Mouse (Mus musculus): Measurements from ENCODE around the gene Bysl. TPM values are rescaled to one million over a fixed set of nuclear protein-coding genes. Genes with fewer than 3 reads are reported as not detected.

Gene Bysl
- total RNA-seq, 2 experiments from 2014 or later, result 16.0 to 16.2 TPM

DNA sequence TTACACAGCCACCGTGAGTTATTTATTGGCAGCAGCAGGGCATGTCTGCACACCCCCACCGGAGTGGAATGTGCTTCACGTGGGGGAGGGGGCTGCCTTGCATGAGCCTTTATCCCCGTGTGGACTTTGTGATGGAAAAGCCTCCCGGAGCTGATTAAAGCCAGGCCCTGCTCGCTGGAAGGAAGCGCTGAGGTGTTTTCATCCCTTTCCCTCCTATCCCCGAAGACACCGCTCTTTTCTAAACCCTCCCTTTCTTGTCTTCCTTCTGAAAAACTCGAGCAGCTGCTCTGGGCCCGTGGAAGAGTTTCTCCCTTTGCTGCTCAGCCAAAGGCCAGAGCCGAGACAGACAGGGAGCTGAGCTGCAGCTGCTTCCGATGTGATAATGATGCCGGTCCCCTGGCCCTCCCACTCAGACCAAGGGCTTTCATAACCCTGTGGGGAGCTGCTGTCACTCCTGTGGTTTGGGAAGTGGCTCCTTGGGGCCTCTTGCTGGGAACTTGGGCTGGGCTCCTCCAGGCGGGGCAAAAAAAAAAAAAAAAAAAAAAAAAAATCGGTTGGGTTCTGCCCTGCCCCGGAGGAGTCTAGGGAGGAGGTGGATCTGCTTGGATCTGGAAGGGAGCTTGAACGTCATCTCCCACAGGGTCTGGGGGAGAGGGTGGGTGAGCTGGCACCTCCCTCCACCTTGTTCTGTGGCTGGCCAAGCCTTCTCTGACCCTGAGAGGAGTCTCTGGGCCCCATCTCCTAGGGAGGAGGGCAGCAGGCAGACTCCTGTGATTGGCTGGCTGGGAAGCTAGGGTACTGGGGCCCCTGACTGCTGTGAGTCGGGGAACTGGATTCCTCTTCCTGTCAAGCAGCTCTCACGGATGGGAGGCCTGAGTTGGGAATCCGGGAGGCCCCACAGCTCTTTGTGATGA is 15.8 kb downstream of the Bysl start:
- peak; percentile 66 for ATAC-seq (replicated peaks; ENCODE audit: poor library complexity, severe bottlenecking)

DNA sequence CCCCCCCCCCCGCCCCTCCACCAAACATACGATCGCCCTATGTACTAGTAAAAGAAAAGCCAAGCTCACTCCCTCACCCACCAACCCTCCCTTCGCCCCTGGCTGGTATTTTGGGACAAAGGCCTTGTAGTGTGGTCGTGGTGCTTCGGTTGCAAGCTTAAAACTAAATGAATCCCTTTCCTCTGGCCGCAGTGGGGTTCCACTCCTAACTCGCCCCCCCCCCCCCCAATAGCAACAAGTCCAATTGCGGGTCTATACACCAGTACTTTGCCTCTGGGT is 16.4 kb downstream of the Bysl start:
- ATAC-seq (replicated peaks; ENCODE audit: poor library complexity, severe bottlenecking), result no peak

DNA sequence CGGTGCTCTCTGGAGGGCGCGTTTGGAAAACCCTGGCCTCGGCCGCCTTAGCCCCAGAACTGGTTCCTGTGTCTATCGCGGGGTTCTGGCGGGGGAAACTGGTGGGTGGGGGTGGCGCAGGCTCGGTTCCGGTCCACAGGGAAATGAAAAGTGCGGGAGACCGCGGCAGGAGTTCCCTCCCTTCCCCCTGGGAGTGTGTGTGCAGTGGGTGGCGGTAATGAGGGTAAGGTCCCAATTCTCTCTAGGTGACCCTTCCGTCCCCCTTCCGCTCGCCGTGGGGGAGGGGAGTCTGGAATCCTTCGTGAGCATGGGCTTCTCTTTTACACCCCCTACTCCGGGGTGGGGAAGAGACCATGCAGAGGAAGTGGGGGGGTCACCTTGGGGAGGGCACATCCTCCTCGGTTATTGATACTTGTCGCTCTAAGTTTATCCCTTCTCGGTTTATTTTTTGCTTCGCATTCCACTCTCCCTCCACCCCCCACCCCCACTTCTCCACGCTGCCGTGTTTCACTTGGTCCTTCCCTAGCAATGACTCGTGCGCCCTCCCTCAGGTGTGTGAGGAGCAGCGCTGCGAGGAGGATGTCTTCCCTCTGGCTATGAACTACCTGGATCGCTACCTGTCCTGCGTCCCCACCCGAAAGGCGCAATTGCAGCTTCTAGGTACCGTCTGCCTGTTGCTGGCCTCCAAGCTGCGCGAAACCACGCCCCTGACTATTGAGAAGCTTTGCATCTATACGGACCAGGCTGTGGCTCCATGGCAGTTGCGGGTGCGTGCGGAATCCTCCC is 16.9 kb downstream of the Bysl start:
- no peak for ATAC-seq (replicated peaks; ENCODE audit: poor library complexity, severe bottlenecking)

DNA sequence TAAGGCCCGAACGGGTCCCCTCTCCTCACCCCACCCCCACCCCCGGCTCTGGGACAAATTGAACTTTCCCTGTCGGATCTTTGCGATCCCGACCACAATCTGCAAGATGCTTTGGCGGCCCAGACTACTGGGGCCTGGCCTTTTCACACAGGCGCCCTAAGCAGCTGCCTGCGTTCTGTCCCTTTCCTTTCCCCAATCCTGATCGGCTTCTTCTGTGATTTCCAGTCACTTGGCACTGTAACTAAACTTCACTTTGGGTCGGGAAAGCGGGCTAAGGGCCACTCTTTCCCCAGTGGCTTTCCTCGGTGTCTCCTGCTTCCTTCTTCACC is 17.5 kb downstream of the Bysl start:
- ATAC-seq (replicated peaks; ENCODE audit: poor library complexity, severe bottlenecking), result no peak

DNA sequence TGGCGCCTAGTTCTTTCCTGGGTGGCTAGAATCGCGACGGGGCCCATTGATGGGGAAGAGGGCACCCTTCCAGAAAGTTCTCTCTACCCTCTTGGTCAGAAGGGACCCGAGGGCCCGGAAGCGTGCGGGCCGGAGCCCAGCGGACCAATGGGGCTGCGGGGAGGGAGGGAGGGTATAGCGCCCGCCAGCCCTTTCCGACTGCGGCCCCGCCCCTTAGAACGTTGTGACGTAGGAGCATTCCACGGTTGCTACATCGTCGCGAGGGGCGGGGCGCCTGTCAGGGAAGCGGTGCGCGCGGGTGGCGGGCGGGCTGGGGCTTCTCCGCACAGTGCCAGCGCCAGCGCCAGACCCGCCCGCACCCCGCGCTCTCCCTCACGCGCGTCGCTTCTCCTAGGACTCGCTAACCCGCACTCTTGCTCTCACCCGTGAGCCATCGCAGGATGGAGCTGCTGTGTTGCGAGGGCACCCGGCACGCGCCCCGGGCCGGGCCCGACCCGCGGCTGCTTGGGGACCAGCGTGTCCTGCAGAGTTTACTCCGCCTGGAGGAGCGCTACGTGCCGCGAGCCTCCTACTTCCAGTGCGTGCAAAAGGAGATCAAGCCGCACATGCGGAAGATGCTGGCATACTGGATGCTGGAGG is 18.0 kb downstream of the Bysl start:
- ATAC-seq (replicated peaks; ENCODE audit: poor library complexity, severe bottlenecking), result peak; percentile 60

DNA sequence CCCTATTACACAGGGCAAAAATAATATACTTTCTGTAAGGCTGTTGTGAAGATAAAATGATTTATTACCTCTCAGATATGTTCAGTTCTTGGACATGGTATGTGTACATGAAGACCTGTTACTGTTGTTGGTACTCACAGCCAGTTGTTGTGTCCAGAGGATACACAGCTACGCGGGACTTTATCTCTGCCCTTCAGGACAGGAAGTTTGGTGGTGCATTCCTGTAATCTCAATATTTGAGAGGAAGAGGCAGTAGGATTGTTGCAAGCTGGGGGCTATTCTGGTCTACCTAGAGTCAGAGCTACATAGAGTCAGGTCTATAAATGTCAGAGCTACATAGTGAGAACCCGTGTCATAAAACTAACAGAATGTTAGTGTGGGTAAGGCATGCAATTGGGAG is 20.2 kb downstream of the Bysl start:
- ATAC-seq (replicated peaks; ENCODE audit: poor library complexity, severe bottlenecking), result no peak

DNA sequence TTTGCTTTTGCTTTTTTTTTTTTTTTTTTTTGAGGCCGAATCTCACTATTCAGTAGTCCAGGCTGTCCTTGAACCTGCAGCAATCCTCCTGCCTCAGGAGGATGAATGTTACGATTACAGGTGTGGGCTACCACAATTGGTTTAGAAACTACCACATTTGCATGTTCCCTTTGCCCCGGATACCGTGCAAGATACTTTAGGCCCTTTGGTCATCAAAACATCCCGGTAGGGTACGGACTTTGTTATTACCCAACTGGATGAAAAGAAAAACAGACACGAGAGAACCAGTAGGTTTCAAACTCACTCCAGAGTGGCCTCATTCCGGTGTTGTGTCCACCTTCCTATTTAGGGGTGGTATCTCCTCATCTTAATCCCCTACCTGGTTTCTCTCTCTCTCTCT is 22.8 kb downstream of the Bysl start:
- no peak for ATAC-seq (replicated peaks; ENCODE audit: poor library complexity, severe bottlenecking)

DNA sequence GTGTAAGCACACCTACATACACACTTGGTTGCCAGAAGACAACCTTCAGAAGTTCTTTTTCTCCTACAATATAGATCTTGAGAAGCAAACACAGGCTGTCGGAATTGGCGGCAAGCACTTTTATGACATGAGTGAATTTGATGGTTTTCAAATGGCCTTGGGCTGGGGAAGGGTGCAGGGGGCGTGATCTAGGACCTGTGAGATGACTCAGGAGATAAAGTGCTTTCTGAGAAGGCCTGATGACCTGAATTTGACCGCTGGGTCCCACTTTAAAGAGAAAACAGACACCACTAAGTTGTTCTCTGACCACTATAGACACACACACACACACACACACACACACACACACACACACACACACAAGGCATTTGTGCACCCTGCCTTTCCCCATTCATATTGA is 30.3 kb downstream of the Bysl start:
- no peak for ATAC-seq (replicated peaks; ENCODE audit: poor library complexity, severe bottlenecking)

DNA sequence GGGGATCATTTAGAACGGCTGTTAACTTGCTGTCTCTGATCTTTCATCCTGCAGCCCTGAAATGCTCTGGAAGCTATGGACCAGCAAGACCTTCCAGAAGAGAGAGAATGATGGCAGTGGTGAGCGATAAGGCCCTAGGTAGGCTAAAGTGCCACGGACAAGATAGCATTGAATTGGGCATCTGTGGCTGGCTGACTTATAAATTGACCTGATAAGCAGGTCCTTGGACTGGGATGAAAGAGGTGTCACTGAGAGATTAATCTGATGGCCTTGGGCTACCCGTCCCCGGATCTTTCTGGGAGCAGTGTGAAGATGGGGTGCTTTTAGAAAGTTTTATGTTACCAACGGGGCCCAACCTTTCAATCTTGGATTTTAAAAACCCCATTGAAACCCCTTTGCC is 32.6 kb downstream of the Bysl start:
- ATAC-seq (replicated peaks; ENCODE audit: poor library complexity, severe bottlenecking), result no peak

DNA sequence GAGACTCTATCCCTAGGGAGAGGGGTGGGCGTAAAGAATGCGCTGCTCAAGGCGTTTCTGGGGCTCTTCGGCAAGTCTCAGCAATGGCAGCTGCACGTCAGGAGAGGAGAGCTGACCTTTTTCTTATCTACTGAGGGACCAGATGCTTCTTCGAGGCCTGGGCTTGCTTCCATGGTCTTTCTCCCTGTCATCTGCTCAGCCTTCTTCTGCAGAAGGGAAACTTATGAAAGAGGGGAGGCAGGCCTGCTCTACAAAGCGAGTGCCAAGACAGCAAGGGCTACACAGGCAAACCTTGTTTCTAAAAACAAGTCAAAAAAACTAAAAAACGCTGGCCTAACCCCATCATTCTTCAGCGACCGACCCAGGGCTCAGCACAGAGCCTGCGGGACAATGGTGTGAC is 36.5 kb downstream of the Bysl start:
- ATAC-seq (replicated peaks; ENCODE audit: poor library complexity, severe bottlenecking), result no peak

DNA sequence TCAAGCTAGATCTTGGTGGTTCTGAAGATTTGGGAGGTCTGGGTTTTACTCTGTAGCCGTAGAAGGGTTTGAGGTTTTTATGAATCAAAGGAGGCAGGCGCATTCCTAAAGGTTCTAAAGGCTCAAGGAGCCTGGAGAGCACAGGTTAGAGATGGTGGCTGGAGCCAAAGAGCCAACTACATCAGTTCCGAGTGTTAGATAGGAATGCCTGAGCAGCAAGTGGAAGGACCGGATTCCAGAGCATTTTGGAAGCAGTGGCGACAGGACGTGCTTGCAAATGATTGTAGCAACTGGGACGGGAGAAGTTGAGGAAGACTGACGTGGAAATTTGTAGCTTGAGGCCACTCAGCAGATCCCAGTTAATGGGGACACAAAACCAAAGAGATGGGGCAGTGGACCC is 37.3 kb downstream of the Bysl start:
- no peak for ATAC-seq (replicated peaks; ENCODE audit: poor library complexity, severe bottlenecking)

DNA sequence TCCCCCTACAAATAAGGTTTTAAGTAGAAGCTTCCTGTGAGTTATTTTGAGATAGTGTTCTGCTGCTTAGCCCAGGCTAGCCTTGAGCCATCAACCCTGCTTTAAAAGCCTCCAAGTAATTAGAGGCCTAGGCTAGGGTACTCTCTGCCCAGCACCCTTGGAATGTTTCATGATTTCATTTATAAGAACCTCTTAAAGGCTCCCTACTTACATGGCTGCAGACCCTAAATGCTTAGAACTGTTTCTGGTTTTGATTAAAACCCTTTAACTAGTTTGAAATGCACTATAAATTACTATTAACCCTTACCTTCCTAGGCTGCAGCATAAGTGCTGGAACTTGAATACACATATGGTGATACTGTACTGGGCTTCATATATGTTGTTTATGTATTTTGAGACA is 38.9 kb downstream of the Bysl start:
- ATAC-seq (replicated peaks; ENCODE audit: poor library complexity, severe bottlenecking), result no peak

DNA sequence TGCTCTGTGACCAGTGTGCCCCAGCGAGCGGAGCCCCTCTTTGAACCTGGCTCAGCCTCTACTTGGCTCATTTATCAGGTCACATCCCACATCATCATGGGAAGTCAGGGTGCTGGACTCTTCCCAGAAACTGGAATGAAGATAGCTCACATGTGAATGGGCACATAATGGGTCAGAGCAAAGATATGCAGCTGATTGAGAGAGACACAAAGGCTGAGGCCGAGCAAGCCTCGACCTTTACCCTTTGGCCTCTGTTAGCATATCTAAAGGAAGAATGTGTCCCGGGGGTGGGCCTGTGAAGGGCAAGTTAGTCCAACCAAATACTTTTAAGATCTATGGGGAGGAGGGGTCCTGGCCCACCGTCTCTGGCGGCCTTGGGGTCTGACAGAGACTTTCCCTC is 39.7 kb downstream of the Bysl start:
- no peak for ATAC-seq (replicated peaks; ENCODE audit: poor library complexity, severe bottlenecking)

DNA sequence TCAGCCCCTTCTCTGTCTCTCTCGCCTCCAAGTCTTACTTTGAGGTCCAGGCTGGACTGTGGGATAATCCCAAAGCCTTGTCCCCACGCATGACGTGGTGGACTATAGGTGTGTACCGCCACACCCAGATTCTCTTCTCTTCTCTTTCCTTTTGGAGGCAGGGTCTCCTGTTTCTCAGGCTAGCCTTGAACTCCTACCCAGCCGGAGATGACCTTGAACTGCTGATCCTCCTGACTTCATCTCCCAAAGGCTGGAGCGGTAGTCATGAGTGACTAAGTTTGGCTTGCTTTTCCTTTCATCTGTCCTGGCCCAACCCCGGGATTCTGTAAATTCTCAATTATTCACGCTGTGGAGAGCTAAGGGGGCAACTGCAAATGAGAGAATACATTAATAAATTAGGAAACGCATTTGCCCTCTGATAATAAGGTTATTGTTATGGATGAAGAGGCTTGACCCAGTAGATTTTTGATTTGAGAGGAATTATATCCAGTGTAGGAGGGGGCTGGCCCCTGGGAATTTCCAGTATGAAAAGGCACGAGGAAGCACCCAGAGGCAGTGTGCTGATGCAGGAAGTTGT is 42.3 kb downstream of the Bysl start:
- ATAC-seq (replicated peaks; ENCODE audit: poor library complexity, severe bottlenecking), result no peak

DNA sequence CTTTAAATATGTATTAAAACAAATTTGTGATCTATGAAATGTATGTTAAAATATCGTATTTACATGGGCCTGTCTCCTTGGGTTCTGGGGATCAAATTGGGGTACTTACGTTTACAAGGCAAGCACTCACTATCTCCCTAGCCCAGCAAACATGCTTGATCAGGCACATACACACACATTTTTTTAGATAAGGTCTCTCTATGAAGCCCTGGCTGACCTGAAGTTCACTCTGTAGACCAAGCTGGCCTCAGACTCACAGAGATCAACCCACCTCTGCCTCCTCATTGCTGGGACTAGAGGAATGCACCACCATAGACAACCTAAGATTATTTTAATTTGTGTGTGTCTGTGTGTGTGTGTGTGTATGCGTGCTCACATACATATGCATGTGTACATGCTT is 42.9 kb downstream of the Bysl start:
- ATAC-seq (replicated peaks; ENCODE audit: poor library complexity, severe bottlenecking), result no peak

DNA sequence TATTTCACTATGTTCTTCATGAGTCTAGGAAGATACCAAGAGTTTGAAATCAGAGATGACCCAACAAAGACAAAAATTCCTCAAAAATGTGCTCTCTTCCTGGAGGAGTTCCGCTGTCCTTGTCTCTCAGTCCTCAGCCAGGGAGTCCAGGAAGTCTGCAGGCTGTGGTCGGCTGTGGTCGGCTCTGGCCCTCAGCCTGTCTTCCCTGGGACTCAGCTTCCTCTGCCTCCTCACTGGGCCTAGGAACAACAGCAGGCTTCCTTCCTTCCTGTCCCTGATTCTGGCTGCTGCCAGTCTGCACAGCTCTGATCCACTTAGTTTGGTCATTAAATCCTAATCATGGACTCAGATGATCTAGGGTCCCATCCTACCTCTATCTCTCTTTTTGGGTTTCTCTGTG is 44.0 kb downstream of the Bysl start:
- peak; percentile 82 for ATAC-seq (replicated peaks; ENCODE audit: poor library complexity, severe bottlenecking)

DNA sequence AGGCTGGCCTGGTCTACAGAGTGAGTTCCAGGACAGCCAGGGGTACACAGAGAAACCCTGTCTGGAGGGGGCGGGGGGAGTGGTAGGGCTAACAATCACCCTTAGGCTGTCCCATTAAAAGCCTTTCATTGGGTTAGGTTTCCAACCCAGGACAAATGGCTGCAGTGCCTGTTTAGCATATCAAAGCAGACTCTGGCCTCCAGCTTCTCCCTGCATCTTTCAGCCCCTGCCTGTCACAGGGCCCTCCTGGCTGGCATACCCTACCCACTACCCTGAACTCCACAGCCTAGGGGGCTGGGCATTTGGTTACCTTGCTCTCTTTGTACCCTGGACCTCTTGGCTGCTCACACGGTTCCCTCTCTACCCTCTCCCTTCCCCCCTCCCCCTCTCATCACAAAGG is 45.2 kb downstream of the Bysl start:
- ATAC-seq (replicated peaks; ENCODE audit: poor library complexity, severe bottlenecking), result no peak

DNA sequence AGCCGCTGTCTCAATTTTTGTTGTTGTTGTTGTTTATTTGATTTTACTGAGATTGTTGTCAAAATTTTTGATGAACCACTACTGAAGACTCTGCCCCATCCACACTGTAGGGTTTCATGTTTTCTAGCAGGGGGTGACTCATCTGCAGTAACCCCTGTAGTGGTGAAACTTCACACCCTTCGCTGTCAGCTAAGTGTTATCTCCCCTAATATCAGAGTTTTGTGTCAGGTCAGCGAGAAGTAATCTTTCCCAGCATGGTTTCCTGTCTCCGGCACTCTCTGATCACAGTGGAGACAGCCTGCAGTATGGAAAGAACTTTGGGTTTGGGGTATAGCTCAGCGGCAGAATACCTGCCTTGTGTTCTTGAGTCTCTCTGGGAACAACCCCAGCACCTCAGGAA is 46.7 kb downstream of the Bysl start:
- ATAC-seq (replicated peaks; ENCODE audit: poor library complexity, severe bottlenecking), result no peak; the same call in 1 of the 2 replicates

DNA sequence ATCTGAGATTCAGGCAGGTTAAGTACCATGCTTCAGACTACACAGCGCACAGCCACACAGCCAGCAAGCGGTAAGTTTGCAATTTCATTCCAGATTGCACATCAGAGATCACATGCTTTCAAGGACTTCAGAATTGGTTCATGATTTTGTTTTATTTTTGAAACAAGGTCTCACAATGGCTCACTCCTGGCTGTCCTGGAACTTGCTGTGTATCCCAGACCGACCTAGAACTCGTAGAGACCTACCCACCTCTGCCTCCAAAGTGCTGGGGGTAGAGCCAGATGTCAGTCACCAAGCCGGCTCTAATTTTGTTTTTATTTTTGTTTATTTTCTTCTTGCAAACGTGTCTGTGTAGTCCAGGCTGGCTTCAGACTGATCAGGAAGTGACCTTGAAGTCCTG is 48.4 kb downstream of the Bysl start:
- no peak for ATAC-seq (replicated peaks; ENCODE audit: poor library complexity, severe bottlenecking)

DNA sequence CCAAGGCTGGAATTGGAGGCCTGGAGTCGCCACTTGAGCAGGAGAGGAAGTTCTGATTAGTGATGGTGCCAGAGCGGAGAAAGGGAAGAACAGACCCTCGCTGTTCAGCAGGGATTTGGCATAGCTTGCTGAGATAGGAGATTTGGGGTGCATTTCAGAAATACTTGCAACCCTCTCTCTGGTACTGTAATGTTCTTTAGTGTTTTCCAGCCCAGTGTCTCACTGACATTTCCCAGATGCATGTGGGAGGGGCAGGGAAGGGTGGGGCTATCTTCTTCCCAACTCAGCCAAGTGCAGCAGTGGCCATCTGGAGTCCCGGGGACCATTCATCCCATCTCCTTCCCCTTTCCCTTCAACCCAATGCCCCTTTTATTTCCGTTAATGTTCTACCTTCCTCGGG is 51.6 kb downstream of the Bysl start:
- ATAC-seq (replicated peaks; ENCODE audit: poor library complexity, severe bottlenecking), result no peak

DNA sequence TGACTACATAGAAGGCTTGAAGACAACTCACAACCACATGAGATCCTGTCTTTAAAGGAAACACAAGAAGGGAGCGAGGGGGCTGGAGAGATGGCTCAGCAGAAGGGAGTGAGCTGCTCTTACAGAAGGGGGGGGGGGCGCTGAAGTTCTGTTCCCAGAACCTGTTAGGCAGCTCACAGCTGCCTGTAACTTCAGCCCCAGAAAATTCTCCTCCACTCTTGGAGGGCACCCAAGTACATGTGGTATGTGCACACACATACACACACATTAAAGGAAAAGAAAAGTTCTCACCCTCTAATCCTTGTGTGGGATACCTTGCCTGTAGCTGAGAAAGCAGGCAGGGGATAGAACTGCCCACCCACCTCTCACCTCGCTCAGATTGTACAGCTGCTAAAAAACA is 54.1 kb downstream of the Bysl start:
- no peak for ATAC-seq (replicated peaks; ENCODE audit: poor library complexity, severe bottlenecking)
